Mouse (Mus musculus): ENCODE results near the gene D8Ertd738e.

- TF ChIP-seq GATA1 (IDR thresholded peaks at IDR 0.05; ENCODE audit: low read length) (no peak), TAL1 (IDR thresholded peaks at IDR 0.05; ENCODE audit: low read length) (no peak)
Measured at GRCm38 (mm10) chr8:84261098-84261497, 11.6 kb upstream of the D8Ertd738e start.
